Mouse (Mus musculus) spleen, postnatal 14 days (tissue): ENCODE data around the gene Fam166b.
A peak's percentile ranks its signal among the peaks of the same experiment; 100 is the strongest.

Experiments
- DNase-seq, 2 experiments: peaks; one replicate each; pipeline ENCODE4 v3.0.0; 2021 to 2022; ENCODE audit warnings: low spot score in 2 of 2

The Fam166b gene

DNA sequence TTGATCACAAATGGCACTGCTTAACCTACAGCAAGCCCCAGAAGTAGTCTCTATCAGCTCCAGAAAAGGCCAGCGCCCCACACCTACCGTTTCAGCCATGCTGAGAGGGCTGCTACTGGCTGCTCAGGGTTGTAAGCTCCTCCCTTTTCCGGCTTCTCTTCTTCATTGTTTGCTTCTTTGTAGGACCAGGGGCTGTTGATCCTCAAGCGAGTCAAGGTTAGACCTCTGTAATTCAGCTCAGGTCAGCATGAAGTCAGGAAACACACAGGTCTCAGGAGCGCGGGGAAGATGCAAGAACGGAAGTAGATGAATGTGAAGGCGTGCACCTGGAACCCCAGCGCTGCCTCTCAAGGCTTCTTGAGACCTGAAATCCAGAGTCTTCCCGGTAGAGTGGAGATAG, 24.2 kb downstream of the Fam166b start:
- no peak for DNase-seq

- no peak for DNase-seq
These were observed 26.7 kb downstream of the Fam166b start for GRCm38 (mm10) chr4:43402212-43402611.

DNA sequence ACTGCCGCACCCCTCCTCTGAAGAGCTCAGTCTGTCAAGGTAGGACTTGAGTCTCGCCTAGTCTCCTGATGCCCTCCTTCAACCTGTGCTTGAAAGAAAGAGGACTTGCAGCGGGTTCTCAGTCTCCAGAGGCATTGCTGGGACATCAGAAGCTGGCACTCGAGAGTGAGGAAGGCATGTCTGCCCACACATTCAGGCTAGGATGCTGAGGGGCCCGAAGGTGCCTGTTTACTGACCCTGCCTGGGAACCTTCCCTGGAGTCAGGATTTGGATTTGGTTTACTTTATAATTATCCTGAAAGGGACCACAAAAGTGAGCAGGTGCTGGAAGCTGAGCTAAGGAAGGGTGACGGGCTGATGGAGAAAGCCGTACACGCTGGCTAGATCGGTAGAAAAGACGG, 27.4 kb downstream of the Fam166b start:
- no peak for DNase-seq

GRCm38 (mm10) chr4:43400976-43401375, 28.0 kb downstream of the Fam166b start:
- DNase-seq: no peak

DNA sequence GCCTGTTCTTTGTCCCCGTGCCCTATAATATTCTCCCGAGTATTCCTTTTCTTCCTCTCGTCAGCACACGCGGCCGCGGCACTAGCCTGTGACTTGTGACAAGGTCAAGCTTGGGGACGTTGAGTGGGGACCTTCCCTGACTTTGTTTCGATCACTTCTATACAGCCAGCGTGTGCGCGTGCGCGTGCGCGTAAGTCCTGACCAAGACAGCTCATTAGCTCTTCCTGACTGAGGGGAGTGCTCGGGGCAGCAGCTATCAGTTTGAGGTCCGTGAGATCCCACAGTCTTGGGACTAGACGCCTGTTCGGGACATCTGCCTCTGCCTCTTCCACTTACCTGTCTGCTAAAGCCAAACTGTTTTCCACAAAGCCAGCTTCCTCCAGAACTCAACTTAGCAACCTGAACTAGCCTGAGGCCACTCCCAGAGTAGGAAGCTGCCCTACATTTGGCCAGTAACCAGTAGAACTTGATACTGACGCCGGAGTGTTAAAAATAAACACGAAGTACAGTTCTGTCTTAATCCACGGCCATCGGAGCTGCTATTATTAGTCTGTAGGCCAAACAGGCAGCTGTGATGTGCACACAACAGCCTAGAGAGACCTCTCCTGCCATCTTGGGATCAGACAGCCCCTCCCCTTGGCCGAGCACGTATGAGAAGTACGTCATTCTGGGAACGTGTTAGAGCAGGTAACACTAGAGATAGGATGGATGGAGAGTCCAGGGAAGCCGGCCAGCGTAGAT, 29.4 kb downstream of the Fam166b start:
- no peak for DNase-seq

DNA sequence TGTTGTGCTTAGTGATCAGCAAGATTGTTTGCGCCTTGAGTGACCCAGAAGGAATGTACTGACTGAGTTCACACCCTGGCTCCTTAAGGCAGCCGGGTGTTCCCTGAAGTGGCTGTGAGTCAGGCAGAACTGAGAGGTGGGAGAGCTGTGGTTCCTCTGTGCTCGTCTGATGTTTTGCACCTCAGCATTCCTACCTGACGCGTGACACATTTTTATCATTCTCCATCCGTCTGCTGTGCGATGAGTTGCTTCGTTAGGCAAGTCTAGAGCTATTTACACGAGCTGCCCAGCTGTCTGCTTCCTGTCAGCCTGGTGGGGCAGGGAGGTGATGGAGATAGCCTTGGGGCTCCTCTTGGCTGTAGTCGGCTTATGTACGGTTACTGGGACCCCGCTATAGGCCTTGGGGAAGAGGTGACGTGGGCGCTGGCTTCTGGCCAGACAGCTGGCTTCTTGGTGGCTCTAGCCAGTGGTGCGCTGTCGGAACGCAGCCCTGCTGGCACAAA, 30.1 kb downstream of the Fam166b start:
- DNase-seq: no peak

- no peak for DNase-seq
These were observed 30.9 kb downstream of the Fam166b start for GRCm38 (mm10) chr4:43398014-43398413.

- DNase-seq: no peak
These were observed 32.6 kb downstream of the Fam166b start for GRCm38 (mm10) chr4:43396381-43396780.

- no peak for DNase-seq
These were observed 33.1 kb downstream of the Fam166b start for GRCm38 (mm10) chr4:43395836-43396235.

DNA sequence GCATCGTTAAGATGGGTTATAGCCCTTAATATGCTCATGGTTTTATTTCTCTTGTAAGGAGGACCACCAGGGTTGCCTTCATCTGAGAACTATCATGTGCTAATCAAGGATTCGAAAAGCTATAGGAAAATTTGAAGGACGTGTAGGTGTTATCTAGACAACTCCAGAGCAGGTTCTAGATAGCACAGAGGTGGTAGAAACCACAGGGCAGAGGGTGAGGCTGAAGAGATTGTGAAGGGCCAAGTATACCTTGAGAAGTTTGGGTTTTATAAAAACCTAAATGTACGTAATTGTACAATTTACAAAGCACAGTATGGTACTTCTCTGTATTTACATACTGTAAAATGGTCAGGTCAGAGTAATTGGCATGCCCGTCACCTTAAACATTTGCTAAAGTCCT, 33.8 kb downstream of the Fam166b start:
- DNase-seq: no peak

- no peak for DNase-seq
These were observed 34.5 kb downstream of the Fam166b start for GRCm38 (mm10) chr4:43394345-43394891.

DNA sequence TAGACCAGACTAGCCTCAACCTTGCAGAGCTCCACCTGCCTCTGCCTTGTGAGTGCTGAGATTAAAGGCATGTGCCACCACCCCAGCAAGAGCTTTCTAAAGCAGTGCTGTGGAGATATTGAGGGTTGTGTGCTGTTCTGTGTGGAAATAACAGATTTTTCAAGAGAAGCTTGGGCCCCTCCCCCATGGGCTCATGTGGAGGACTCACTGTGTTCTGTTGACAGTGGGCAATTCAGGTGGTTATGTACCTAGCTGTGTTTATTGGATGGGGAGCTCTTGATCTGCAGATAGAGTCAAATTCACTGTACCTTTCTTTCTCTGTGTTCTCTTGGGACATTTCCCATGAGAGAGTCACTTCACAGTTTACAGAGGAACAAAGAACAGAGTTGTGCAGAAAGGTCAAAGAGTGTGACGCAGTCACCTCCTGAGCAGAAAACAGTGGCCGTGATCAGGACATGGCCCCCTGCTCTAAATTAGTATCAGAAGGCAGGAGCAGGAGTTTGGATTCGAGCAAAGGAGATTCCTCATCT, 37.3 kb downstream of the Fam166b start:
- no peak for DNase-seq

DNA sequence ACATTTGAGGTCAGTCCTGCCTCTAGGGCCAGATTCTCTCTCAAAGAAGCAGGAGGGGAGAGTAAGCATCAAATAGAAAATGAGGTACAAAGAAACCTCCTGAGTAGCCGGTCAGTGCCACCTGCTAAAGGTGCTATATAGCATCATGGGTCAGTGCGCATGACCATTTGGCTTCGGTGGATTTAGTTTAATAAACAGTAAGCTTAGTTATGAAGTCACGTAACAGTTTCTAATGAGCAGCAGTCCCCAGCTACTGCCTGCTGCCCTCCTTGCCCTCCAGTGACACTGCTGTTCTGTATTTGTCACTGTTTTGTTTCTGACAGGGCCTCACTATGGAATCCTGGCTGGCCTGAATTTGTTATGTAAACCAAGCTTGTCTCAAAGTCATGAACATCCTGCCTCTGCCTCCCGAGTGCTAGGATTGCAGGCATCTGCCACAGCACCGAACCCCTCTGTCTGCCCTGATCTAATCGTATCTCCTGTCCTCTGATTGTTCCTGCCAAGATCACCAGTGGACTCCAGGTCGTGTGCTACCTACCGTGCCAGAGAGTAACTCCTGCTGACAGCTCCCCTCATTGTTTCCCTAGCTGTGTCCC, 39.0 kb downstream of the Fam166b start:
- no peak for DNase-seq

- no peak for DNase-seq
These were observed 39.5 kb downstream of the Fam166b start for GRCm38 (mm10) chr4:43389390-43389789.

DNA sequence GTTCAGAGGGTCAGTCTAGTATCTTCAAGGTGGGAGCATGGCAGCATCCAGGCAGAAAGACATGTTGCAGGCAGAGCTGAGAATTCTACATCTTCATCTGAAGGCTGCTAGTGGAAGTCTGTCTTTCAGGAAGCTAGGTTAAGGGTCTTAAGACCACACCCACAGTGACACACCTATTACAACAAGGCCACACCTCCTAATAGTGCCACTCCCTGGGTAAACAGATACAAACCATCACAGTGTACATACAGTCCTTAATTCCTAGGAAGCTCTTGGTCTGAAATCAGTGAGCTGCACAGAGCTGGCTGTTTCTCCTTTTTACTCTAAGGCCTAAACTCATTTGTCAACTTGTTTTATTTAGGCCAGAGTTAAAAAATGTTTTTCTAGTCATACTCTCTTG, 42.0 kb downstream of the Fam166b start:
- DNase-seq: no peak

- no peak for DNase-seq
These were observed 44.4 kb downstream of the Fam166b start for GRCm38 (mm10) chr4:43384541-43384940.

DNA sequence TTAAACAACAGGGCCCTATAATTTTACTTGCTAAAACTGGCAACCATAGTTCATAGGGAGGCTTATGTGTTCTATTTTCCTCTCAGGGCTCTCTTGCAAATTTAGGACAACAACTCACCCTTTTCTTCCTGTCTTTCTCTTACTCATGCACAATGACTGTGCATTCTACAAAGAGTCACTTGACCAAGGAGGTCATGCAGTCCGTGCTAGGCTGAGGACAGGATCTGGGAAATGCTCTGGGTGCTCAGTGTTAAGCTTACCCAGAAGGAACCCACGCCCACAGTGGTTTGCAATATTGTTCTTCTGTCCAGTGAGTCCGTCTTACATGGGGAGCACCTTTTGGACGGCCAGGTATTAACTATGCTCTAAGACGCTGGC, 44.9 kb downstream of the Fam166b start:
- DNase-seq: no peak

DNA sequence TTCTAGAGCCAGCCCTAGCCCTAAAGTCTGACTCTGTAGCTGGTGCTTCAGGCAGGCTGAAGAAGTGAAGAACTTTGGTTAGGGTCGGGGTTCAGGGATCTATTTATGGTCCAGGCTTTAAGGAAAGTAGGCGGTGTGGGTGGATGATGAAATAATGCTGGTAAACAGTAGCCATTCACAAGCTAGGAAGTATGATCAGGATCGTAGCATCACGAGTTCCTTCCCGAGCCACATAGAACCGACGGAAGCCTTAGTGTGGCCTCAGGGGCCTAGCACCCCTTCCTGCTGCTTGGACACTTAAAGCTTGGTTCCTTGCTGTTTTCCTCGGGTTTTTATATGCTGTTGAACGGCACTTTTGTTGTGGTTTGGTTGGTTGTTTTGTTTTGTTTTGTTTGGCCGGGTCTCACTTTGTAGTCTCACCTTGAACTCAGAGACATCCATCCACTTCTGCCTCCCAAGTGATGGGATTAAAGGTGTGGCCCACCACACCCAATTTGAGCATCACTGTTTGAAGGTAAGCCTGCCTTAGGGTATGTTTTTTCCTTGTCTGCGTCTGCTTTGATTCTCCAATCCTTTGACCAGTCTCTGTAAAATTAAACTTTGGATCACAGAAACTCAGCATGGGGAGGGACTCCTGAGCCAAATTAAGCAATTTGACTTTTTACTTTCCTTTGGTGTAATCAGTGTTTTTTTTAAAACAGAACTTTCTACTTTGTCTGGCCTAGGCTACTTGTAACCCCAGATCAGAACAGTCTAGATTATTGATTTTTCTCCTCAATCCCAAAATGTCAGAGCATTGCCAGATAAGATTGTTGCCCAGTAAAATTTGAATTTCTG, 45.5 kb downstream of the Fam166b start:
- no peak for DNase-seq

DNA sequence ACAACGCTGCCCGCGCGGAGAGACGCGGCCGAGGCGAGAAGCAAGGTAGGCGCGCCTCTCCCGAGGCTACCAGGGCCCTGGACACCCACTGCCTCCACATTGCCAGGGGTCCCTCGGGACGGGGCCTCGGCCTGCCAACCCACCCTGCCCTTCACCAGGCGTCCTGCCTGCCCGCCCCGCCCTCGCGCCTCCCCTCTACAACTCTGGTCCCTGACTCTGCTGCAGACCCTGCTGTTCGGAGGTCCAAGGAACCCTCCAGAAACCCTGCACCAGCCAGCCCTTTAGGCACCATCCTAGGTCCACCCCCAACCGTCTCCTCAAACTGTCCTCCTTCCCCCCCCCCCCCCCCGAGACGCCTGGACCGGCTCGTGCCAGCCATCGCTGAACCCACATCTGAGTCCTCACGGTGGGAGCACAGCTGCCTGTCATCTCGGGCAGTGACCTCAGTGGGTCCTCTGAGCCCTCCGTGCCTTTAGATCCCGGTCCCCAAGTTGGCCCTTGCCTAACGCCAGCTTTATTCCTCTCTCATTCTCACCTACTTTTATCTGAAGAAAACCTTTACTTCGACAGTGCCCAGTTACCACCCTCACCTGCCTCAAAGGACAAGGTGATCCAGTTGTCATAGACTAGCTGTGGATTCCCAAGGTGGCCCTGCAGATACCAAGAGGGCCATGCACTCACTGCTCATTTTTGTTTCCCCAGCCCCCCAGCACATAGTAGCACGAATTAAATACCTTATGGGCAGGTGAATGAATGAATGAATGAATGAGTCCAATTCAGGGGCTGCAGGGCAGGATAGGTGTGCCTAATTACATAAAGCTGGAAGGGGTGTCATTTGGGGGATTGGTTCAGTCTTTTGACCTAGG, 46.5 kb downstream of the Fam166b start:
- DNase-seq: no peak

- peak in 1 of 2 experiments; percentile 29 for DNase-seq
These were observed 47.4 kb downstream of the Fam166b start, which contains the start of gene Rusc2 for GRCm38 (mm10) chr4:43381408-43382154. Gene Rusc2 (plus strand): TSS chr4:43381979.
